ENCODE assay signal across 18 mouse cellular contexts in the genomic region with DNA sequence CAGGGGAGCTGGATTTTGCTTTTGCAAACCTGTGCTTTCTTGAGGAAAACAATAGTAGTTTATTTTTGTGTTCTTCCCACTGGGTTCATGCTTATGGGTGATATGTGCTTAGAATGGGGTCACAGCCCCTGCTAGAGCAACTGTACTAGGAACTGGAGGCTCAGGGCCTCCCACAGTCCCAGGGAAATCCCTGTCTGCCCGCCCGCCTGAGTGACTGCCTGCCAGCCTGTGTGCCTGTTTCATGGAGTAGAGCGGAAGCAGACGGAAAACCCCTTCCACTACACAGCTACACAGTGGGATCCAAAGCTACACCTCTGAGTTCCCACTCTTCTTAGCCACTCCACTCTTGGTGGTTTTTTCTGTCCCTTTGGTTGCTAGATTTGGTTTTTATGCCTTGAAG. TPM values are rescaled to one million over a fixed set of nuclear protein-coding genes. Genes with fewer than 3 reads are reported as not detected.
A peak's percentile ranks its signal among the peaks of the same experiment; 100 is the strongest.
DNase-seq lines count a peak whose midpoint lies in the region; ATAC-seq and TF ChIP-seq lines count a peak whose summit lies in the region.
"Had no signal": no experiment of that assay in that cellular context is flagged by ENCODE, and none has a peak within 500 bp of the region (broad histone marks: within the 10 kb centered on the region; RNA-seq: fewer than 3 reads in every experiment).

No protein-coding gene starts in this region.

- no peak overlapping the region for H3K4me3 ChIP-seq in forebrain, embryonic 15.5 days
- H3K4me3 ChIP-seq in forebrain, embryonic 16.5 days (replicated peaks; ENCODE audit: low read length), result no peak overlapping the region
- no peak overlapping the region for H3K4me3 ChIP-seq in kidney, embryonic 15.5 days (replicated peaks)
- H3K4me3 ChIP-seq in limb, embryonic 14.5 days (replicated peaks; ENCODE audit: low read length), result no peak overlapping the region
- H3K4me3 ChIP-seq: forebrain, embryonic 13.5 days; midbrain, embryonic 10.5 days had no signal

- H3K9ac ChIP-seq in forebrain, embryonic 15.5 days (replicated peaks), result no peak overlapping the region
- H3K9ac ChIP-seq in forebrain, embryonic 16.5 days (replicated peaks; ENCODE audit: low read depth, low read length), result no peak overlapping the region
- H3K9ac ChIP-seq in kidney, embryonic 15.5 days, result no peak overlapping the region
- H3K9ac ChIP-seq in limb, embryonic 14.5 days (ENCODE audit: low read depth, low read length, severe bottlenecking), result no peak overlapping the region
- H3K9ac ChIP-seq: forebrain, embryonic 13.5 days had no signal

- no peak for TF ChIP-seq POLR2A in limb, embryonic 14.5 days (IDR thresholded peaks at IDR 0.05; ENCODE audit: borderline replicate concordance, extremely low read depth, insufficient read depth, insufficient read length)

- 93% methylated on average over 4 of the region's 4 CpGs for WGBS in forebrain, embryonic 15.5 days
- 84% methylated on average over 4 of the region's 4 CpGs for WGBS in forebrain, embryonic 16.5 days
- 85% methylated on average over 4 of the region's 4 CpGs for WGBS in kidney, embryonic 15.5 days
- 85% methylated on average over 4 of the region's 4 CpGs for WGBS in limb, embryonic 14.5 days

- H3K9me3 ChIP-seq in forebrain, embryonic 15.5 days, result no peaks in the 10 kb centered on the region
- H3K9me3 ChIP-seq in forebrain, embryonic 16.5 days (ENCODE audit: control insufficient read depth, low read length), result no peaks in the 10 kb centered on the region
- H3K9me3 ChIP-seq in kidney, embryonic 15.5 days (replicated peaks), result no peaks in the 10 kb centered on the region
- H3K9me3 ChIP-seq in limb, embryonic 14.5 days (ENCODE audit: control insufficient read depth, low read length), result no peaks in the 10 kb centered on the region
- H3K9me3 ChIP-seq: forebrain, embryonic 13.5 days; midbrain, embryonic 10.5 days had no signal

- H3K4me2 ChIP-seq in forebrain, embryonic 15.5 days (replicated peaks), result no peak overlapping the region
- no peak overlapping the region for H3K4me2 ChIP-seq in forebrain, embryonic 16.5 days (ENCODE audit: low read length)
- no peak overlapping the region for H3K4me2 ChIP-seq in kidney, embryonic 15.5 days
- H3K4me2 ChIP-seq in limb, embryonic 14.5 days (replicated peaks; ENCODE audit: low read depth, low read length, severe bottlenecking), result no peak overlapping the region
- H3K4me2 ChIP-seq: forebrain, embryonic 13.5 days had no signal

- DNase-seq in kidney, adult 11 months, result no peak
- peak; percentile 24 for DNase-seq in adipocyte (ENCODE audit: low spot score)
- DNase-seq in limb, embryonic 14.5 days (ENCODE audit: low spot score), result no peak
- DNase-seq in adrenal gland, postnatal 25 days, result no peak
- DNase-seq in thymus, postnatal 10 days (ENCODE audit: low spot score in 2 of 2), result no peak
- DNase-seq: adrenal gland, postnatal 14 days; gastrocnemius, postnatal 36 days; heart, postnatal 4 days; kidney, adult 9 months; layer of hippocampus, adult 9-11 months; lung, adult 2 months; right cerebral cortex, postnatal 14 days; thymus, postnatal 14 days had no signal

- H3K4me1 ChIP-seq in forebrain, embryonic 15.5 days, result peaks cover 20% of the 10 kb centered on the region
- peaks cover 14% of the 10 kb centered on the region for H3K4me1 ChIP-seq in forebrain, embryonic 16.5 days (replicated peaks; ENCODE audit: control insufficient read depth, insufficient read depth, low read length)
- H3K4me1 ChIP-seq in kidney, embryonic 15.5 days, result peaks cover 35% of the 10 kb centered on the region
- H3K4me1 ChIP-seq in limb, embryonic 14.5 days (ENCODE audit: control insufficient read depth, insufficient read depth, low read length), result peaks cover 33% of the 10 kb centered on the region

- peak overlapping the region; percentile 76; the same call in 1 of the 2 replicates for H3K27ac ChIP-seq in forebrain, embryonic 15.5 days (replicated peaks)
- H3K27ac ChIP-seq in forebrain, embryonic 16.5 days (ENCODE audit: low read length), result no peak overlapping the region; the same call in 1 of the 2 replicates
- H3K27ac ChIP-seq in kidney, embryonic 15.5 days, result peak overlapping the region; percentile 92
- H3K27ac ChIP-seq in limb, embryonic 14.5 days (replicated peaks; ENCODE audit: low read depth, low read length), result peak overlapping the region; percentile 82

- H3K27me3 ChIP-seq in forebrain, embryonic 15.5 days, result no peaks in the 10 kb centered on the region
- H3K27me3 ChIP-seq in forebrain, embryonic 16.5 days (replicated peaks; ENCODE audit: control insufficient read depth, insufficient read depth, low read length), result no peaks in the 10 kb centered on the region
- H3K27me3 ChIP-seq in kidney, embryonic 15.5 days, result no peaks in the 10 kb centered on the region
- H3K27me3 ChIP-seq in limb, embryonic 14.5 days (ENCODE audit: control insufficient read depth, insufficient read depth, low read length), result no peaks in the 10 kb centered on the region
- H3K27me3 ChIP-seq: forebrain, embryonic 13.5 days had no signal

- no peaks in the 10 kb centered on the region for H3K36me3 ChIP-seq in forebrain, embryonic 15.5 days
- H3K36me3 ChIP-seq in forebrain, embryonic 16.5 days (ENCODE audit: control insufficient read depth, insufficient read depth), result no peaks in the 10 kb centered on the region
- H3K36me3 ChIP-seq in kidney, embryonic 15.5 days, result no peaks in the 10 kb centered on the region
- H3K36me3 ChIP-seq in limb, embryonic 14.5 days (ENCODE audit: control insufficient read depth, insufficient read depth, low read length), result no peaks in the 10 kb centered on the region
- H3K36me3 ChIP-seq: midbrain, embryonic 10.5 days had no signal

- no peak for ATAC-seq in forebrain, embryonic 15.5 days (replicated peaks)
- no peak for ATAC-seq in forebrain, embryonic 16.5 days
- no peak for ATAC-seq in kidney, embryonic 15.5 days (replicated peaks; ENCODE audit: low FRiP score)
- ATAC-seq in limb, embryonic 14.5 days (ENCODE audit: low FRiP score, low read depth), result no peak

RNA-seq across cellular contexts. Expression of a gene that starts 27.1 kb away (rescaled TPM):
- polyA plus RNA-seq in forebrain, embryonic 15.5 days (2015; fragmentation: Nextera tagmentation; extraction: Ambion mirVana), result 79.7 and 83.8 TPM in 2 replicates
- 95.8 and 96.3 TPM in 2 replicates for polyA plus RNA-seq in forebrain, embryonic 16.5 days (2015; fragmentation: Nextera tagmentation; extraction: Ambion mirVana)
- 35.5 and 36.2 TPM in 2 replicates for polyA plus RNA-seq in kidney, embryonic 15.5 days (2015; fragmentation: Nextera tagmentation; extraction: Ambion mirVana)
- polyA plus RNA-seq in limb, embryonic 14.5 days (2012; rRNA removed), result 24.9 and 25.5 TPM in 2 replicates
- polyA plus RNA-seq in limb, embryonic 14.5 days (2014; fragmentation: Nextera tagmentation; extraction: Ambion mirVana), result 52.0 and 52.2 TPM in 2 replicates
- total RNA-seq in adrenal gland, postnatal 25 days (2021), result 26.2 and 32.5 TPM in 2 replicates
